Mouse (Mus musculus): ENCODE measurements around the gene Tcaim. TPM values are rescaled to one million over a fixed set of nuclear protein-coding genes. Genes with fewer than 3 reads are reported as not detected.
A peak's percentile ranks its signal among the peaks of the same experiment; 100 is the strongest.

The Tcaim gene
- total and polyA plus RNA-seq, 2 experiments from 2014 or later = 6.7 to 13.5 TPM

- TF ChIP-seq CTCF (IDR thresholded peaks at IDR 0.05; ENCODE audit: low read depth) = no peak
- peak within 1 kb of the TSS; percentile 83 for H3K27ac ChIP-seq
- peak within 1 kb of the TSS; percentile 69 for H3K9ac ChIP-seq (replicated peaks; ENCODE audit: low read length)
- H3K4me2 ChIP-seq (ENCODE audit: low read depth, low read length) = peak within 1 kb of the TSS; percentile 71
- ATAC-seq (peak; percentile 96), DNase-seq (ENCODE audit: low spot score) (peak; percentile 94)
- peak within 1 kb of the TSS; percentile 75 for H3K4me3 ChIP-seq (ENCODE audit: low read length)
- H3K4me1 ChIP-seq (ENCODE audit: insufficient read depth, low read length) = peaks cover 8% of the 10 kb centered on the region
- peaks cover 13% of the 10 kb centered on the region for H3K36me3 ChIP-seq (ENCODE audit: insufficient read depth, low read length)
- H3K9me3 ChIP-seq (ENCODE audit: low read length) = no peaks in the 10 kb centered on the region
- H3K27me3 ChIP-seq (ENCODE audit: insufficient read depth, low read length) = no peaks in the 10 kb centered on the region
- WGBS = under 1% methylated on average over 34 of the region's 34 CpGs
Measured at GRCm38 (mm10) chr9:122865697-122866166, 60.4 kb downstream of the Tcaim start, which contains the start of gene Zfp445. Zfp445 (minus strand) TSS chr9:122866006.

GRCm38 (mm10) chr9:122866192-122866591, 60.9 kb downstream of the Tcaim start:
- Histone ChIP-seq H3K27ac (peak overlapping the region; percentile 83; the same call in 1 of the 2 replicates), H3K4me3 (ENCODE audit: low read length) (peak overlapping the region; percentile 75), H3K9ac (replicated peaks; ENCODE audit: low read length) (peak overlapping the region; percentile 69; the same call in 1 of the 2 replicates), H3K9me3 (ENCODE audit: low read length) (no peaks in the 10 kb centered on the region), H3K4me1 (ENCODE audit: insufficient read depth, low read length) (peaks cover 8% of the 10 kb centered on the region), H3K4me2 (ENCODE audit: low read depth, low read length) (peak overlapping the region; percentile 71), H3K36me3 (ENCODE audit: insufficient read depth, low read length) (peaks cover 9% of the 10 kb centered on the region), H3K27me3 (ENCODE audit: insufficient read depth, low read length) (no peaks in the 10 kb centered on the region)
- no peak for DNase-seq (ENCODE audit: low spot score)
- 85% methylated on average over 4 of the region's 4 CpGs for WGBS
- TF ChIP-seq CTCF (IDR thresholded peaks at IDR 0.05; ENCODE audit: low read depth) = no peak
- ATAC-seq = peak; percentile 22

GRCm38 (mm10) chr9:122872595-122872994, 67.3 kb downstream of the Tcaim start:
- no peak for TF ChIP-seq CTCF (IDR thresholded peaks at IDR 0.05; ENCODE audit: low read depth)
- Histone ChIP-seq H3K4me3 (ENCODE audit: low read length) (no peak overlapping the region), H3K4me1 (ENCODE audit: insufficient read depth, low read length) (no peaks in the 10 kb centered on the region), H3K36me3 (ENCODE audit: insufficient read depth, low read length) (no peaks in the 10 kb centered on the region), H3K9ac (replicated peaks; ENCODE audit: low read length) (no peak overlapping the region), H3K27me3 (ENCODE audit: insufficient read depth, low read length) (no peaks in the 10 kb centered on the region), H3K4me2 (ENCODE audit: low read depth, low read length) (no peak overlapping the region), H3K9me3 (ENCODE audit: low read length) (no peaks in the 10 kb centered on the region), H3K27ac (no peak overlapping the region)
- 87% methylated on average over 4 of the region's 4 CpGs for WGBS
- ATAC-seq = no peak
- DNase-seq (ENCODE audit: low spot score) = no peak

GRCm38 (mm10) chr9:122874653-122875052, 69.3 kb downstream of the Tcaim start:
- DNase-seq (ENCODE audit: low spot score) = no peak
- 83% methylated on average over 1 of the region's 1 CpGs for WGBS
- no peak for TF ChIP-seq CTCF (IDR thresholded peaks at IDR 0.05; ENCODE audit: low read depth)
- Histone ChIP-seq H3K36me3 (ENCODE audit: insufficient read depth, low read length) (no peaks in the 10 kb centered on the region), H3K9ac (replicated peaks; ENCODE audit: low read length) (no peak overlapping the region), H3K27ac (no peak overlapping the region), H3K4me3 (ENCODE audit: low read length) (no peak overlapping the region), H3K27me3 (ENCODE audit: insufficient read depth, low read length) (no peaks in the 10 kb centered on the region), H3K4me2 (ENCODE audit: low read depth, low read length) (no peak overlapping the region), H3K4me1 (ENCODE audit: insufficient read depth, low read length) (no peaks in the 10 kb centered on the region), H3K9me3 (ENCODE audit: low read length) (no peaks in the 10 kb centered on the region)
- ATAC-seq = no peak

GRCm38 (mm10) chr9:122875145-122875544, 69.8 kb downstream of the Tcaim start:
- H3K27me3 ChIP-seq (ENCODE audit: insufficient read depth, low read length) = no peaks in the 10 kb centered on the region
- no peak overlapping the region for H3K27ac ChIP-seq
- no peak overlapping the region for H3K4me3 ChIP-seq (ENCODE audit: low read length)
- no peaks in the 10 kb centered on the region for H3K9me3 ChIP-seq (ENCODE audit: low read length)
- no peak for DNase-seq (ENCODE audit: low spot score)
- no peak overlapping the region for H3K9ac ChIP-seq (replicated peaks; ENCODE audit: low read length)
- no peaks in the 10 kb centered on the region for H3K36me3 ChIP-seq (ENCODE audit: insufficient read depth, low read length)
- WGBS = 93% methylated on average over 2 of the region's 2 CpGs
- no peaks in the 10 kb centered on the region for H3K4me1 ChIP-seq (ENCODE audit: insufficient read depth, low read length)
- H3K4me2 ChIP-seq (ENCODE audit: low read depth, low read length) = no peak overlapping the region
- ATAC-seq = no peak
- TF ChIP-seq CTCF (IDR thresholded peaks at IDR 0.05; ENCODE audit: low read depth) = no peak

- Histone ChIP-seq H3K4me1 (ENCODE audit: insufficient read depth, low read length) (no peaks in the 10 kb centered on the region; the same call in 1 of the 2 replicates), H3K9me3 (ENCODE audit: low read length) (no peaks in the 10 kb centered on the region; the same call in 1 of the 2 replicates), H3K4me3 (ENCODE audit: low read length) (peak within 1 kb of the TSS; percentile 74), H3K9ac (replicated peaks; ENCODE audit: low read length) (peak within 1 kb of the TSS; percentile 63; the same call in 1 of the 2 replicates), H3K27ac (no peak within 1 kb of the TSS), H3K27me3 (ENCODE audit: insufficient read depth, low read length) (no peaks in the 10 kb centered on the region), H3K4me2 (ENCODE audit: low read depth, low read length) (peak within 1 kb of the TSS; percentile 95), H3K36me3 (ENCODE audit: insufficient read depth, low read length) (0 out of 2 replicates have a peak, but pooled peaks cover 3% of the 10 kb centered on the region)
- ATAC-seq (no peak), DNase-seq (ENCODE audit: low spot score) (no peak)
- WGBS = 84% methylated on average over 3 of the region's 3 CpGs
- no peak for TF ChIP-seq CTCF (IDR thresholded peaks at IDR 0.05; ENCODE audit: low read depth)
Measured at GRCm38 (mm10) chr9:122885385-122885784, 80.0 kb downstream of the Tcaim start, which contains the start of gene Zkscan7. Zkscan7 (plus strand) TSS chr9:122885685.

Other genes starting within 250 kb of the Tcaim start
- not detected in 2 replicates for gene Topaz1, start 58.2 kb upstream of the Tcaim start, total RNA-seq (2014; rRNA removed)
- gene Topaz1, start 58.2 kb upstream of the Tcaim start, polyA plus RNA-seq (2015; fragmentation: Nextera tagmentation; extraction: Ambion mirVana) = not detected in 2 replicates
- not detected in 2 replicates for gene Gm35549, start 38.5 kb downstream of the Tcaim start, total RNA-seq (2014; rRNA removed)
- 0.30 TPM in 1 of 2 replicates, not detected in the other for gene Gm35549, start 38.5 kb downstream of the Tcaim start, polyA plus RNA-seq (2015; fragmentation: Nextera tagmentation; extraction: Ambion mirVana)
- gene Zfp445, start 60.5 kb downstream of the Tcaim start, total RNA-seq (2014; rRNA removed) = 138 and 155 TPM in 2 replicates
- 63.3 and 68.1 TPM in 2 replicates for gene Zfp445, start 60.5 kb downstream of the Tcaim start, polyA plus RNA-seq (2015; fragmentation: Nextera tagmentation; extraction: Ambion mirVana)
- gene Zkscan7, start 80.1 kb downstream of the Tcaim start, total RNA-seq (2014; rRNA removed) = 4.5 and 6.3 TPM in 2 replicates
- gene Zkscan7, start 80.1 kb downstream of the Tcaim start, polyA plus RNA-seq (2015; fragmentation: Nextera tagmentation; extraction: Ambion mirVana) = 1.3 and 1.9 TPM in 2 replicates
- 3.6 and 9.2 TPM in 2 replicates for gene Zfp105, start 117.5 kb downstream of the Tcaim start, total RNA-seq (2014; rRNA removed)
- gene Zfp105, start 117.5 kb downstream of the Tcaim start, polyA plus RNA-seq (2015; fragmentation: Nextera tagmentation; extraction: Ambion mirVana) = 8.1 and 8.9 TPM in 2 replicates
- 7.9 and 13.4 TPM in 2 replicates for gene 1110059G10Rik, start 145.5 kb downstream of the Tcaim start, total RNA-seq (2014; rRNA removed)
- gene 1110059G10Rik, start 145.5 kb downstream of the Tcaim start, polyA plus RNA-seq (2015; fragmentation: Nextera tagmentation; extraction: Ambion mirVana) = 35.0 and 35.7 TPM in 2 replicates
- gene Kif15, start 145.5 kb downstream of the Tcaim start, total RNA-seq (2014; rRNA removed) = 26.6 and 30.0 TPM in 2 replicates
- 13.5 and 13.8 TPM in 2 replicates for gene Kif15, start 145.5 kb downstream of the Tcaim start, polyA plus RNA-seq (2015; fragmentation: Nextera tagmentation; extraction: Ambion mirVana)
- gene Tmem42, start 215.8 kb downstream of the Tcaim start, total RNA-seq (2014; rRNA removed) = 18.5 and 19.9 TPM in 2 replicates
- 30.6 and 31.5 TPM in 2 replicates for gene Tmem42, start 215.8 kb downstream of the Tcaim start, polyA plus RNA-seq (2015; fragmentation: Nextera tagmentation; extraction: Ambion mirVana)
- gene Tgm4, start 229.2 kb downstream of the Tcaim start, total RNA-seq (2014; rRNA removed) = 0.10 TPM in 1 of 2 replicates, not detected in the other
- 0.42 and 0.45 TPM in 2 replicates for gene Tgm4, start 229.2 kb downstream of the Tcaim start, polyA plus RNA-seq (2015; fragmentation: Nextera tagmentation; extraction: Ambion mirVana)

Measured in hindbrain, postnatal 0 days (tissue).